Mouse (Mus musculus): ENCODE data around the gene Fbxw9. TPM values are rescaled to one million over a fixed set of nuclear protein-coding genes. Genes with fewer than 3 reads are reported as not detected.

Fbxw9 gene
- 106 and 115 TPM in 2 replicates for total RNA-seq (2014; rRNA removed)
- polyA plus RNA-seq (2015; fragmentation: Nextera tagmentation; extraction: Ambion mirVana): 79.8 and 87.4 TPM in 2 replicates

DNA sequence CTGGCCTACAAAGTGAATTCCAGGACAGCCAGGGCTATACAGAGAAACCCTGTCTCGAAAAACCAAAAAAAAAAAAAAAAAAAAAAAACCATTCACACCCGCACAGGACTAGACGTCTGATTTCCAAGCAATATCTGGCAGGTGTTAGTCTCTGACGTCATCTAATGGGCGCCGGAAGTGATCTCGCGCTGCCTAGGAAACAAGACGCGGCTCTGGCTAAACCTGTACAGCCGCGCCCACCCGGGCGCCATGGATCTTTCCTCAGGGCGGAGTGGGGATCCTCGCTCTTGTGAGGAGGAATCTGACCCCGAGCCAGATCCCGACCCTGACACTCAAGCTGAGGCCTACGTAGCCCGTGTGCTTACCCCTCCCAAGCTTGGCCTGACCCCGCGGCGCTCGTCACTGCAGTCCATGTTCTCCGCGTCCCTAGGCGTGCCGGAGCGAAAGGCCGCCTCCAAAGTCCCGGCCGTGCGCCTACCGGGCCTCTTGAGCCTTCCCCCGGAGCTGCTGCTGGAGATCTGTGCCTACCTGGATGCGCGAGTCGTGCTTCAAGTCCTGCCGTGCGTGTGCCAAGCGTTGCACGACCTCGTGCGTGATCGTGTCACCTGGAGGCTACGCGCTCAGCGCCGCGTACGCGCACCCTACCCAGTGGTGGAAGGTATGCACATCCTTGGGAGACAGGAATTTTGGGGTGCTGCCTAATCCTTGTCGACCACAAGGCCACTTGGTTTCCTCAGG is at the start of gene Fbxw9:
Gene Fbxw9 (plus strand): TSS at position 177 of the 738 bp plus-strand sequence.
- 2% methylated on average over 52 of the region's 53 CpGs for WGBS

DNA sequence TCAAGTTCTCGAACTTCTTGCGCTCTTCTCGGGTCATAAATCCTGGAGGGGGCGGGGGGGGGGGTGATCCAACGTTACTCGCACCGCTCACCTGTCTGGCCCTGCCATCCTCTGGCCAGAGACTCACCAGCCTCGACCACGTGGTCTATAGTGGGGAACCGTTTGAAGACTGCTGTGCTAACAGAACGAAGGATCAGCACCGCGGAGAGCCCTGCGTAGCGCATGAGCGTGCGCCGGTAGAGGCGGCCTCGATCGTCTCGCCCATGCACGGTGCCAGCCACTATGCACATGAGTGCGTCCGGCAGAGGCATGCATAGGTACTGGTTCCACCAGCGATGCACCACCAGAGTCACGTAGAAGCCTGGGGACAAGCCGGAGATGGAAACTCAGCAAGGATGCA is 48.6 kb upstream of the Fbxw9 start:
- H3K9ac ChIP-seq: no peak overlapping the region
- H3K4me3 ChIP-seq (ENCODE audit: low read depth, low read length): no peak overlapping the region
- H3K4me1 ChIP-seq (ENCODE audit: insufficient read depth): no peaks in the 10 kb centered on the region
- DNase-seq (no peak), ATAC-seq (no peak)
- no peak overlapping the region for H3K4me2 ChIP-seq (ENCODE audit: low read depth)
- TF ChIP-seq CTCF (IDR thresholded peaks at IDR 0.05; ENCODE audit: low read depth): no peak
- no peaks in the 10 kb centered on the region for H3K9me3 ChIP-seq (ENCODE audit: low read length)
- no peaks in the 10 kb centered on the region for H3K36me3 ChIP-seq (ENCODE audit: insufficient read depth)
- peaks cover 30% of the 10 kb centered on the region for H3K27me3 ChIP-seq (ENCODE audit: insufficient read depth, low read length)
- no peak overlapping the region for H3K27ac ChIP-seq (ENCODE audit: low read depth, low read length)
- whole genome bisulfite sequencing: 18% methylated on average over 28 of the region's 28 CpGs

More for the DNA sequence above, at the start of gene Fbxw9:
- Histone ChIP-seq H3K4me1 (ENCODE audit: insufficient read depth) (peaks cover 6% of the 10 kb centered on the region), H3K9ac (peak within 1 kb of the TSS; percentile 78), H3K4me3 (ENCODE audit: low read depth, low read length) (peak within 1 kb of the TSS; percentile 70), H3K36me3 (ENCODE audit: insufficient read depth) (peaks cover 21% of the 10 kb centered on the region), H3K4me2 (ENCODE audit: low read depth) (peak within 1 kb of the TSS; percentile 83), H3K27me3 (ENCODE audit: insufficient read depth, low read length) (no peaks in the 10 kb centered on the region), H3K9me3 (ENCODE audit: low read length) (no peaks in the 10 kb centered on the region), H3K27ac (ENCODE audit: low read depth, low read length) (peak within 1 kb of the TSS; percentile 76)
- 0 out of 2 replicates have a peak, but pooled peaks have one; percentile 8 for TF ChIP-seq CTCF (IDR thresholded peaks at IDR 0.05; ENCODE audit: low read depth)
- ATAC-seq (peak; percentile 97), DNase-seq (peak; percentile 97)

- Histone ChIP-seq H3K4me2 (ENCODE audit: low read depth) (peak overlapping the region; percentile 62), H3K27me3 (ENCODE audit: insufficient read depth, low read length) (peaks cover 30% of the 10 kb centered on the region), H3K27ac (ENCODE audit: low read depth, low read length) (no peak overlapping the region), H3K36me3 (ENCODE audit: insufficient read depth) (peaks cover 16% of the 10 kb centered on the region), H3K9ac (peak overlapping the region; percentile 47), H3K4me3 (ENCODE audit: low read depth, low read length) (peak overlapping the region; percentile 35), H3K4me1 (ENCODE audit: insufficient read depth) (no peaks in the 10 kb centered on the region), H3K9me3 (ENCODE audit: low read length) (no peaks in the 10 kb centered on the region)
- DNase-seq (peak; percentile 79), ATAC-seq (peak; percentile 89)
- peak; percentile 79 for TF ChIP-seq CTCF (IDR thresholded peaks at IDR 0.05; ENCODE audit: low read depth)
- 5% methylated on average over 25 of the region's 26 CpGs for WGBS
These were observed 46.5 kb upstream of the Fbxw9 start for GRCm38 (mm10) chr8:85013230-85013840.

DNA sequence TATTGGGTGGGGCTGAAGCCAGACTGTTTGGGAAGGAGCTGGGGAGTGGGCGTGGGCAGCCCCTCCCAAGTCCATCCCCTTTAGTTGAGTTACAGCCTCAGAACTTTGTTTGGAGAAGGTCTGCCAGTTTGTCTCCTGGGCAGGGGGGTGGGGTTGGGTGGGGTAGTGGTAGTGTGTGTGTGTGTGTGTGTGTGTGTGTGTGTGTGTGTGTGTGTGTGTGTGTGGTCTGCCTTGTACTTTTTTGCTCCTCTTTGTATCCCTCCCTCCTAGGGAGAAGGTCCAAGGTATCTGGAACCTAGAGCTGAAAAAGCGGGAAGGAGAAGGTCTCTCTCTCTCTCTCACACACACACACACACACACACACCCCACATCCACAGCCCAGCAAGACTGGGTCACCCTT is 45.4 kb upstream of the Fbxw9 start, which contains the start of gene Best2:
Gene Best2 (minus strand): TSS at position 101 of the 400 bp plus-strand sequence.
- Histone ChIP-seq H3K36me3 (ENCODE audit: insufficient read depth) (peaks cover 26% of the 10 kb centered on the region), H3K27me3 (ENCODE audit: insufficient read depth, low read length) (peaks cover 30% of the 10 kb centered on the region), H3K27ac (ENCODE audit: low read depth, low read length) (no peak within 1 kb of the TSS), H3K4me2 (ENCODE audit: low read depth) (peak within 1 kb of the TSS; percentile 62), H3K4me3 (ENCODE audit: low read depth, low read length) (peak within 1 kb of the TSS; percentile 35), H3K4me1 (ENCODE audit: insufficient read depth) (no peaks in the 10 kb centered on the region), H3K9me3 (ENCODE audit: low read length) (no peaks in the 10 kb centered on the region), H3K9ac (peak within 1 kb of the TSS; percentile 47)
- no peak for DNase-seq
- TF ChIP-seq CTCF (IDR thresholded peaks at IDR 0.05; ENCODE audit: low read depth): no peak
- 81% methylated on average over 2 of the region's 2 CpGs for WGBS
- ATAC-seq: no peak

- Histone ChIP-seq H3K4me2 (ENCODE audit: low read depth) (no peak overlapping the region), H3K27ac (ENCODE audit: low read depth, low read length) (no peak overlapping the region), H3K4me3 (ENCODE audit: low read depth, low read length) (no peak overlapping the region), H3K9ac (no peak overlapping the region), H3K4me1 (ENCODE audit: insufficient read depth) (no peaks in the 10 kb centered on the region), H3K36me3 (ENCODE audit: insufficient read depth) (peaks cover 34% of the 10 kb centered on the region), H3K27me3 (ENCODE audit: insufficient read depth, low read length) (peaks cover 20% of the 10 kb centered on the region; the same call in 1 of the 2 replicates), H3K9me3 (ENCODE audit: low read length) (no peaks in the 10 kb centered on the region)
- no peak for TF ChIP-seq CTCF (IDR thresholded peaks at IDR 0.05; ENCODE audit: low read depth)
- no peak for ATAC-seq
- no peak for DNase-seq
- 63% methylated on average over 10 of the region's 10 CpGs for WGBS
These were observed 43.1 kb upstream of the Fbxw9 start for GRCm38 (mm10) chr8:85016724-85017123.

GRCm38 (mm10) chr8:85017209-85017608 is 42.6 kb upstream of the Fbxw9 start:
- Histone ChIP-seq H3K9ac (no peak overlapping the region), H3K9me3 (ENCODE audit: low read length) (no peaks in the 10 kb centered on the region), H3K4me1 (ENCODE audit: insufficient read depth) (no peaks in the 10 kb centered on the region), H3K36me3 (ENCODE audit: insufficient read depth) (peaks cover 38% of the 10 kb centered on the region), H3K27me3 (ENCODE audit: insufficient read depth, low read length) (peaks cover 19% of the 10 kb centered on the region; the same call in 1 of the 2 replicates), H3K27ac (ENCODE audit: low read depth, low read length) (no peak overlapping the region), H3K4me3 (ENCODE audit: low read depth, low read length) (no peak overlapping the region), H3K4me2 (ENCODE audit: low read depth) (no peak overlapping the region)
- ATAC-seq (no peak), DNase-seq (no peak)
- TF ChIP-seq CTCF (IDR thresholded peaks at IDR 0.05; ENCODE audit: low read depth): no peak
- 21% methylated on average over 5 of the region's 5 CpGs for WGBS

Data from forebrain, postnatal 0 days (tissue).